Mouse (Mus musculus): ENCODE measurements around the gene Mat2b.

Gene Mat2b

DNA sequence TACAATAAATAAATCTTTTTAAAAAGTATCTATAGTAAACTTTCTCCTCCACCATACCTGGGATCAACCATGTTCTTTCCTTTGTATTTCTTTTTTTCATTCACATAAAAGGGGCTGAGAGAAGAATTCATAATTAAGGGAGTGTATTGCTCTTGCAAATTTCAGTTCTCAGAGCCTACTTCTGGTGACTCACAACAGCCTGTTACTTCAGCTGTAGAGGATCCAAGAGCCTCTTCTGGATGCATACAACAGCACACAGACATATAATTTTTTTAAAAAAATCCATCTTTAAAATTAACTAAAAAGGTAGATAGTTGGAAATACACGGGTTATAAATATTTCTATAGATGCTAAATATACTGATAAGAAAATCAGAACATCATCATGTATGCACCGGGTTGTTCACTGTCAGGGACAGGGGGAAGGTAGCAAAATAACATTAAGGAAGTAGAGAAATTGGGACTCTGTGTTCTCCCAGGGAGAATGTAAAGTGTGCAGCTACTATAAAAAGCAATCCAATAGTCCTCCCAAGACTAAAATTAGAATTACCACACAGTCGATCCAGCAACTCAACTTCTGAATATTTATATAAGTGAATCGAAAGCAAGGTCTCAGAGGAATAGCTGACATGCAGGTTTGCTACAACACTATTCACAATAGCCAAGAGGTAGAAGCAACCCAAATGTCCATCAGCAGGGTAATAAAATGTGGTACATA is 19.8 kb downstream of the Mat2b start:
- peak; percentile 73 for DNase-seq (ENCODE audit: low read depth, low spot score)

DNA sequence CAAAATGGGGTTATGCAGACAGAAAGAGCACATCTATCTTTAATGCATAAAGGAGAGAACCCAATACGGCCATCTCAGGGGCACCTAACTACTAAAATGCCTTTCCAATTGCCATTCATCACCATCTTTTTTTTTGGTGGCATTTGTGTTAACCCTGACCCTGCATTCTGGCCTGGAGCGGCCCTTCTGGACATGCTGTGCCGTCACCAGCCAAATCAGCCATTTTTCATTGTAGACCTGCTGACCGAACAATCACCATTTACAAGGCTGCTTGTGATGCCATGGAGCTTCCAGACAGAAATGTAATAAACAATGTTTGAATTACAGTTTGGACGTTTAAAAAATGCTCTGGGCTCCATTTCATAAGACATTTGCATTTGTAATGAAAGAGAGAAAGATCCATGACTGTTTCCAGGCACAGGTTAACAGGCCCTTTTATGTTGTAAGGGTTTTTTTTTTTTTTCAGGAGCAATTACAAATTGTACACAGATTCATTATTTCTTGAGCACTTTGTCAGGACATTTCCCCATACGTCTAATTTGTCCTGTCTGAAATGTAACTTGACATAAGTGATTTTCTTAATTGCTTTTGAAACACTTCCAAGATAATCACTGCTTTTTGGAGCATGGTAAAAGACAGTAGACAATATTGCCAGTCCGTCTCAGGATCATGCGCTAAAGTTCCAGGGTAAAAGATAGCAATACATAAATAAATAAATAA is 45.1 kb downstream of the Mat2b start:
- DNase-seq (ENCODE audit: low read depth, low spot score), result no peak

DNA sequence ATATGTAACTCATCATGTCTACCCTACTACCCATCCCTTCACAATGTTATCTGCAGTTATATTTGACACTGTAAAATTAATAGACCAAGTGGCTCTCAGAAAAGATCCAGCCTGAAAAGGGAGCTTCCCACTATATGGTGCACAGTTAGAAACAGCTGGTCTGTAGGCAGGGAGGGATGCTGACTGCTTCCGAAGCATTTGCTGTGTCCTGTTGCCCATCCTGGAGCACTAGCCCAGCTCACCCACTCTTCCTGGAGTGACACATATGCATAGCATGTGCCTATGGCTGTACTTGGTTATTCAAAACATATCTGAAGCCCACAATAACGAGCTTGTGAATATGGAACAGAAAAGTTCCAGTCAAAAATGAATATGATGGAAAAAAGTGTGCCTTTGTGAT is 47.8 kb downstream of the Mat2b start:
- DNase-seq (ENCODE audit: low read depth, low spot score), result peak; percentile 71
